Mouse (Mus musculus) spleen, adult 2 months (tissue): ENCODE results near the gene Srgap1.

Experiments
- CTCF ChIP-seq: fragments of 200-500 bp; IDR thresholded peaks from 2 replicates; pipeline ENCODE4 v1.5.1; 2011; ENCODE audit warnings: mild to moderate bottlenecking, inconsistent platforms; ENCODE audit not compliant: insufficient read depth, insufficient read length, insufficient replicate concordance; ENCODE audit errors: extremely low read depth
- POLR2A ChIP-seq: fragments of 200-500 bp; IDR thresholded peaks from 2 replicates; pipeline ENCODE4 v1.6.1; 2011; ENCODE audit warnings: low read depth, low read length, inconsistent platforms

DNA sequence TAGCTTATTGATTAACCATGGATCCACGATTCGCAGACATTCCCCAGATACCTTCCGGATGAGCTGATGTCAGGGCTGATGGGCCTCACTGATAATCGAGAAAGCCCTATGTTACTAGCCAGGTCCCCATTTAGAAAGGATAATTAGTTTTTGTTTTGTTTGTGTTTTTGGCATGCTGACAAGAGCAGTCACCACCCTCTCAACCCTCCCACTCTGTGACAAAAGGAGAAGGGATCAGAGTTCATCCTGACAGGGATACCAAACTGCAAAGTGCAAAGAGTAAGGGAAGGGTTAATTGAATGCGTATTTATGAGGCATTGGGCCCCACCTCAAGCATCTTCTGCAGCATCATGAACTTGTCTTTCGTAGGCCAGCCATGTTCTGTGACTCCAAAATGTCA lies 76.2 kb downstream of the Srgap1 start:
- no peak for TF ChIP-seq POLR2A
- TF ChIP-seq CTCF = no peak
